Mouse (Mus musculus): ENCODE data around the gene Ap1g2.

Gene Ap1g2

DNA sequence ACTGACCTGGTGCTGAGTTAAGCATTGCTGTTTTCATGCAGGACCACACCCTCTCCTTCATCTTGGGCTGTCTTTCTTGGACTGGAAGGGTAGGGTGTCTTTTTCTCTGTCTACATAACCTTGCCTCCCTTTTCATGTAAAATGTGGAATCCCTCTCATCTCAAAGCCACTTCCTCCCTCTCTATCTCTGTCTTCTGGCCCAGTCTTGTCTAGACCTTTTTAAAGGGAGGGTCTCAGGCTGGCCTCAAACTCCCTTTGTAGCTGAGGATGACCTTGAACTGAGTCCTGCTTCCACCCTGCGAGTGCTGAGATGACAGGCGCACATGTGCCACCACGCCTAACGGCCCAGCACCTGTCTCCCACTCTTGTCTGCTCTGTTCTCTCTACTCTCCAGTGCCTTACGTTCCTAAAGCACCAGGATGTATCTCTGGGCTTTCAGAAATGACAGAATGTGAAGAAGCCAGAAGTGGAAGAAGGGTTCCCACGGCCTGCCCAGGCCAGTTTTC, 20.3 kb downstream of the Ap1g2 start:
- Histone ChIP-seq H3K36me3 (ENCODE audit: control insufficient read depth, insufficient read depth, low read length, poor library complexity, severe bottlenecking) (no peaks in the 10 kb centered on the region), H3K27me3 (ENCODE audit: control insufficient read depth, insufficient read depth, low read length, poor library complexity, severe bottlenecking) (no peaks in the 10 kb centered on the region)
- no peak for DNase-seq (ENCODE audit: low read depth, low spot score)

DNA sequence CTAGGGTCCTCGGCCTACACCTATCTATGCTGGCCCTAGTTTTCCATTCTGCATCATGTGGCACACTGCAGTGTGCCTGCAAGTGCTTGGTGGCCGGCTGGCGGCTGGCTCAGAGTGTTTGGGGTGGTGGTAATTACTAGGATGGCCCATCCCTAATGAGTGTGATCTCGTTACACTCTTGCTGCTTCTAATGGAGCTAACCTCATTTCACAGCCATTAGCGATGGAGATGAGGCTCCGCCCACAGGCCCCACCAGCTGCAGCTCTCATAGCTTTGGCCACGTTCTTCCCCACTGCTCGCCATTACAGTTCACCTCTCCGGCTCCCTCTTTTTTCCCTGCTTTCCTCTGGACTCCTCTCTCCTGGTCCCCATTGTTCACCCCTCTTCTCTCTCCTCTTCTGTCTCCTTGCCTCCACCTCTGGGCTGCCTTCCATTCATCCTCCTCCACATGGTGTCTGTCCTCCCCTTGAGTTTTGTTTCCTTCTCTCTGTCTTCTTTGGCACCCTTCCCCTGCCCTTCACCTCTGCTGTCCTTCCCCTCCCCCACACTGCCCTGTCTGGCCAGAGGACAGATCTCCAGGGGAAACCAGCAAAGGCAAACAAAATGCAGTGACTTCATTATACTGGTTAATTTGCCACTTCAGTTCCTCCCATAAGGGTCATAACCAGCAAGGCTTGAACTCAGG, 20.9 kb downstream of the Ap1g2 start:
- H3K36me3 ChIP-seq (ENCODE audit: control insufficient read depth, insufficient read depth, low read length, poor library complexity, severe bottlenecking): no peaks in the 10 kb centered on the region
- no peaks in the 10 kb centered on the region for H3K27me3 ChIP-seq (ENCODE audit: control insufficient read depth, insufficient read depth, low read length, poor library complexity, severe bottlenecking)
- DNase-seq (ENCODE audit: low read depth, low spot score): no peak

DNA sequence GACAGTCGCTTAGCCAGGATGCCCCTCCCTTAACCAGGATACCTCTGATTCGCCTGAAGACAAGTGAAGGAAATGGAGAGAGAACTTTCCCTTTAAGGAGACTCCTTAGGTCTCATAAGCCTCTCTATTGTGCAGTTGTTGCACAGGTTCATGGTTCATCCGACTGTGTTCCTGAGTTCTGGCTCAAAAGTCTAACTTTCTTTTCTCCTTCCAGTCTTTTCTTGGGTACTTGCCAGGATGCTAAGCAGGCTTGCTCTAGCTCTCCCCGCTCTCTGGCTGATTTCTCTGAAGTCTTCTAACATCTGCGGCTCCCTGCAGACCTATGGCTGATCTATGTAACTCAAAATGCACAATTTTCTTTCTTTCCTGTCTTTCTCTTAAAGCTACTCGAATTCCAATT, 22.9 kb downstream of the Ap1g2 start:
- Histone ChIP-seq H3K36me3 (ENCODE audit: control insufficient read depth, insufficient read depth, low read length, poor library complexity, severe bottlenecking) (no peaks in the 10 kb centered on the region), H3K27me3 (ENCODE audit: control insufficient read depth, insufficient read depth, low read length, poor library complexity, severe bottlenecking) (no peaks in the 10 kb centered on the region)
- no peak for DNase-seq (ENCODE audit: low read depth, low spot score)

DNA sequence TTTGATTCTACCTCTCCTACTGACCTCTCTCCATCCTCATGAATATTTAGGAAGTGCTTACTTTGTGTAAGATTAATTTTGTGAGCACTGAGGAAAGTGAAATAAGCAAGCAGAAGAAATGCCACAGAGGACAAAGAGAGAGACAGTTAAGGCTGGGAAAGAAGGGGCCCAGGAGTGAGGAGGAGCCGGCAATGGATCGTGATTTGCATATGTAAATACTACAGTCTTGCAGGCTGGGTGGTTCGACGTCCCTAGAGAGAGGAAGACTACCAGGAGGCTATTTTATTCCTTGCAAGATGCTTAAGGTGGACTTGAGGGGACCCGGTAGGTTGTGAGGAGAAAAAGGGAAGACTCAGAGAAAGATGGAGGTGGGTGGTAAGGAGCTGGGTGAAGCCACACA, 25.3 kb downstream of the Ap1g2 start:
- no peaks in the 10 kb centered on the region for H3K36me3 ChIP-seq (ENCODE audit: control insufficient read depth, insufficient read depth, low read length, poor library complexity, severe bottlenecking)
- H3K27me3 ChIP-seq (ENCODE audit: control insufficient read depth, insufficient read depth, low read length, poor library complexity, severe bottlenecking): no peaks in the 10 kb centered on the region
- DNase-seq (ENCODE audit: low read depth, low spot score): no peak

DNA sequence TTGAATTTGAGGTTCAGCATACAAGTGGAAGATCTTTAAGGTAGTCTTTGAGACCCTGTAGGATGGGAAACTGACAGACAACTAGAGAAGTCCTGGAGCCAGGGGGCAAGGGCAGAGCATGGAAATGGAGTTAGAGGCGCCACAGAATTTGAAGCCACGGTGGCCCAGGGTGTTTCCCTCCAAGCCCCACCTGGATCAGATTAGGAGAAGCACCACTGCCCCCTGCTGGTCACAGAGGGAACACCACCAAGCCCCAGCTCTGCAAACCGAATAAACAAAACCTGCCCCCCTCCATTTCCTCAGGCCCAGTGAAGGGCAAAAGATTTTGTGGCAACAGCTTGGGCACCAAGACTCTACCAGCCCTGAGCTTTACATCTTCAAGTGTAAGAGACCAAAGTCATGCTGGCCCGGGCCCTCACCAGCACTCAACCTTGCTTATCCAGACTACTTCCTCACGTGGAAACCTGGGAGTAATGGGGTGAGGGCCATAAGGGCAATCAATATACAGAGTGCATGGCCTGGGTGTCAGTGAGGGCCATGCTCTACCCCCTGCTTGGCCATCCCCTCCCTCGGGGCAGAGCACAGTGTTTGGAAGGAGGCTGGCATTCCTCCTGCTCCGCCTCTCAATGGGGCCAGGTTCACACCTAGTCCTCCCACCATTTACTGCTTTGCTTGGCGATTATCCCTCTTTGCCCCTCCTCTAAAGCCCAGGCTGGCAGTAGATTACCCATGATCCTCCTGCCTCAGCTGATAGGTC, 27.0 kb downstream of the Ap1g2 start:
- DNase-seq (ENCODE audit: low read depth, low spot score): peak; percentile 84
- H3K36me3 ChIP-seq (ENCODE audit: control insufficient read depth, insufficient read depth, low read length, poor library complexity, severe bottlenecking): no peaks in the 10 kb centered on the region

DNA sequence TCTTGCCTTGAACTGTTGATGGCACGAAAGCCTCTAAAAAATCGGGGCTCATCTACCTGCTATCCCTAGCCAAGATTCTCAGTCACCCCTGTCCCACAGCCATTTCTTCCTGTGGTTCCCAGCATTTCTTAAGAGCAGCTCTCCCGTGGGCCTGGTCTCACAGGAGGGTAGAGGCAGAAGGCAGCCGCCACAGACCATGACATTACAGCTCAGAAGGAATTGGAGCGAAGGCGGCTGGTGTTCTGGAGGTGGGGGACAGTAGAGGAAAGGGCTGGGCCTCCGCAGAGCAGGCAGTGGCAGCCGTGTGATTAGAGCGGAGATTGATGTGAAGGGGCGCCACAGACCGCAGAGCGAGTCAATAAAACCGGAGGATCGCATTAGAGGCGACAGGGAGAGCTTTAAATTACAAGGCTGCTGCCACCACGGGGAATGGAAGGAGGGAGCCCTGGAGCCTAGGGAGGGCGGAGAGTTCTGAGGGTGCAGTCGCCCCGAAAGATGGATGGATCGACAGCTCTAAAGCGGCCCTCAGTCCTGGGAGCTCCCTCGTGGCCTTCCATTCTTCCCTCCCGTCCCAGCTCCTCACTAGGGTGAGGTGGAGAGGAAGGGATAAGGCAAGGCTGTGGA, 27.9 kb downstream of the Ap1g2 start:
- DNase-seq (ENCODE audit: low read depth, low spot score): no peak
- Histone ChIP-seq H3K36me3 (ENCODE audit: control insufficient read depth, insufficient read depth, low read length, poor library complexity, severe bottlenecking) (no peaks in the 10 kb centered on the region), H3K27me3 (ENCODE audit: control insufficient read depth, insufficient read depth, low read length, poor library complexity, severe bottlenecking) (no peaks in the 10 kb centered on the region)

More for the DNA sequence above, 27.0 kb downstream of the Ap1g2 start:
- H3K27me3 ChIP-seq (ENCODE audit: control insufficient read depth, insufficient read depth, low read length, poor library complexity, severe bottlenecking): no peaks in the 10 kb centered on the region

DNA sequence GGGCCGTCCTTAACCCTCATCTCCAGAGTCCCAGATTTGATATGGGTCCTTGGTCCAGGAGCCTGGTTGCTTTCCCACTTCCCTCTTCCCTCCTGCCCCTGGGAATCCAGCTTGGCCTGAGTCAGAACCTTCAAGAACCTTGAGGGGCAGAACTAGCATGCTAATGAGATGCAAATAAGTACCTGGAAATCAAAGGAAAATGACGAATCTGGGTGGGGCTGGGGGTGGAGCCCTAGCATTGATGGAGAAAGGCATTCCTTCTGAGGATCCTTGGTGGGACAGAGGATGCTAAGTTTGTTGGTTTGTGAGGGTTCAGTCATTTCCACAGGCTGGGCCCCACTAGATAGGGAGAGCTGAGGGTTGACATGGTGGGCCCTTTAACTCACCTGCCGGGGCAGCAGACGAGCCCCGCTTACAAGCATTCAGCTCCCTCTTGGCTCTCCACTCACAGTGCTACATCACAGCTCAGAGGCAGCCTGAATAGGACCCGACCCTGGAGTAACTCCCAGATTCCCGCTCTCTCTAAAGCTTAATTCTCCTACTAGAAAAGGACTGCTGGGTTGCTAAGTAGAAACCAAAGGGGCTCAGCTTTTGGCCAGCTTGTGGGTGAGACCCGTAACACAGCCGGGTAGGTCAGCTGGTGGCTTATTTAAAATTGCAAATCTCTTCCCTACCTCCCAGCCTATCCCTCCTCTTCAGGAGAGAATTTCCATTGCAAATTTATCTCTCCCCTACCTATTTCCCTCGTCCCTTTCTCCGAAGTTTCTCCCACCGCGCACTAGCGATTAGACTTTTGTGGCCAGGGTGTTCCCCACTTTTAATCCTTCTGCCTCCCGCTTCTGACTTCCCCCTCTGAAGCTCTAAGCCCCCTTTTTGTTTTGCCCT, 28.7 kb downstream of the Ap1g2 start:
- H3K36me3 ChIP-seq (ENCODE audit: control insufficient read depth, insufficient read depth, low read length, poor library complexity, severe bottlenecking): no peaks in the 10 kb centered on the region
- no peaks in the 10 kb centered on the region for H3K27me3 ChIP-seq (ENCODE audit: control insufficient read depth, insufficient read depth, low read length, poor library complexity, severe bottlenecking)
- DNase-seq (ENCODE audit: low read depth, low spot score): no peak

DNA sequence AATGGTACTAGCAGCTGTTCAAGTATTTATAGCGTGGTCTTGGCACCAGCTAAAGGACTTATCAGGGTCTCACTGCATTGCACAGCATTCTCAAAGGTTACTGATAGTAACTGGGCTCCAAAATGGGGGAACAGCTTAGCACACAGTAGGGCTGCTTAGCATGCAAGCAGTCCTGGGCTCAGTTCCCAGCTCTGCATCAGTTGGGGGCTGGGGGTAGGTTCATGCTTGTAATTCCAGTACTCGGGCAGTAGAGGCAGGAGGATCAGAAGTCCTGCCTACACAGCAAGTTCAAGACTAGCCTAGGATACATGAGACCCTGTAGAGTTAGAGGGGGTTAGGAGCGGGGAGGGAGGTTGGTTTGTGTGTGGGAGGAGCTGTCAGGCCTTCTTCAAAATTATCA, 29.4 kb downstream of the Ap1g2 start:
- no peak for DNase-seq (ENCODE audit: low read depth, low spot score)
- Histone ChIP-seq H3K27me3 (ENCODE audit: control insufficient read depth, insufficient read depth, low read length, poor library complexity, severe bottlenecking) (no peaks in the 10 kb centered on the region), H3K36me3 (ENCODE audit: control insufficient read depth, insufficient read depth, low read length, poor library complexity, severe bottlenecking) (no peaks in the 10 kb centered on the region)

DNA sequence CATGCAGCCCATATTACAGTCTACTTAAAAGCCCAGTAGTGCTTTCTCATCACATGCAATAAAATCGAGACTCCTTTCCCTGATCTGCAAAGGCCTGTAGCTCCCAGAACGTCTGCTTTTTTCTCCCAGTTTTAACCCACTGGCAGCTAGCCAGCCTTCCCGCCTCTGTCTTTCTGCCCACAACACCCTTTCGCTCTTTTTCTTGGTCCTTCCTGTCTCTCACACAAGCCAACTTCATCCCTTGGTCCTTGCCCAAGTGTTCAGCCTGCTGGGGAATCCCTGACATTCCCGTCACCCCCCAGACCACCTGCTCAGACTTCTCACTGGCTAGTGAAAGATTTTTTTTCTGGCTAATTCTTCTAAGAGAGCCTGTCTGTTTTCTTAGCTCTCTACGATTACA, 30.2 kb downstream of the Ap1g2 start:
- DNase-seq (ENCODE audit: low read depth, low spot score): no peak
- Histone ChIP-seq H3K27me3 (ENCODE audit: control insufficient read depth, insufficient read depth, low read length, poor library complexity, severe bottlenecking) (no peaks in the 10 kb centered on the region), H3K36me3 (ENCODE audit: control insufficient read depth, insufficient read depth, low read length, poor library complexity, severe bottlenecking) (no peaks in the 10 kb centered on the region)

DNA sequence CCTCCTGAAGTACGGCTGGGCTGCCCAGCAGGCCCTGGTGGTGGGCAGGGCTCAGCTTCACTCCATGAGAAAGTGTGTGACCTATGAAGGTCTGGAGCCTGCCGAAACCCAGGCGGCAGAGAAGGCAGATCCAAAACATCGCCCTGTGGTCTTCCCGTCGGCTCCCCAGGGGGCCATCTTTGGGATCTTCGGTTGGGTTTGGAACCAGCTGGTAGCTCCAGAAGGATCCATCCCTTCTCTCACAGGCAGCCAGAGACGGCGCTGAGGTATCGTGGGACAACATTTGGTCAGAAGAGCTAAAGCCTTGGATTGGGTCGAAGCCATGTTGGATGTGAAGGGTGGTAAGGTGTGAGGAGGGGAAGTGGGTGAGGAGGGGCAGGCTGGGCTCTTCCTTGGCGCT, 32.0 kb downstream of the Ap1g2 start:
- H3K36me3 ChIP-seq (ENCODE audit: control insufficient read depth, insufficient read depth, low read length, poor library complexity, severe bottlenecking): no peaks in the 10 kb centered on the region
- H3K27me3 ChIP-seq (ENCODE audit: control insufficient read depth, insufficient read depth, low read length, poor library complexity, severe bottlenecking): no peaks in the 10 kb centered on the region
- DNase-seq (ENCODE audit: low read depth, low spot score): no peak

DNA sequence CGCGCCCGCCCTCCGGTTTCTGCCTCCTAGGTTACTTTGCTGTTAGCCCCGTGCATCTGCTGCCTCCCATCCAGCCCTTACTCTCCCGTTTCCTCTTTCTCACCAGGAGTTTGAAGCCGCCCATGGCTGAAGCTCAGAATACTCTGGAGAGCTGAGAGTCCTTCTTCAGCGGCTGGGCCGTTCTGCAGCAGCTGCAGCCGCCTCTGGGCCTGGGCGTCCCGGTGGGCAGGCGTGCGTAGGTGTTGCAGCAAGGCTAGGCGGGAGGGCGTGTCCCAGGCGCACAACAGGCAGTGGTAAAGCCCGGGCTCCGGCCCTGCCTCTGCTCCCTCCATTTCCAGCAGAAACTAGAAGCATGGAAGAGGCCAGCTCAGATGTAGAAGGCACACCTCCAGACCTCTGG, 34.6 kb downstream of the Ap1g2 start:
- no peak for DNase-seq (ENCODE audit: low read depth, low spot score)
- no peaks in the 10 kb centered on the region for H3K27me3 ChIP-seq (ENCODE audit: control insufficient read depth, insufficient read depth, low read length, poor library complexity, severe bottlenecking)
- H3K36me3 ChIP-seq (ENCODE audit: control insufficient read depth, insufficient read depth, low read length, poor library complexity, severe bottlenecking): no peaks in the 10 kb centered on the region

DNA sequence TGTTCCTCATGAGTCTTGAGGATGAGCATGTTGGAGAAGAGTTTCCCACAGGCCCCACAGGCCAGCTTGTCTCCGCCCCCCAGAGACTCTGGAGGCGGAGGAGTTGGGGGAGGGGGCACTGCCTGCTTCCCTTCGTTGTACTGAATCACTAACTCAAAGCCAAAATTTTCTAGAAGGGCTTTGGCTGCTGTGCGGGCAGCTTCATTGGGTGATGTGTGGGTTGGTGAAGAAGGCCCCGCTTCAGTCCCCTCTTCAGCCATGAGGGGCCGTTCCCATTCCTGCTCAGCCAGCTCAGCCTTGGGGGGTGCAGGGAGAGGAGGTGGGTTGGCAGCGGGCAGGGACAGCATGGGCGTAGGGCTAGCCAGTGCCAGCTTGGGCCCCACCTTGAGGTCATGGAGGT, 40.4 kb downstream of the Ap1g2 start:
- Histone ChIP-seq H3K36me3 (ENCODE audit: control insufficient read depth, insufficient read depth, low read length, poor library complexity, severe bottlenecking) (no peaks in the 10 kb centered on the region; the same call in 1 of the 2 replicates), H3K27me3 (ENCODE audit: control insufficient read depth, insufficient read depth, low read length, poor library complexity, severe bottlenecking) (no peaks in the 10 kb centered on the region)
- no peak for DNase-seq (ENCODE audit: low read depth, low spot score)

DNA sequence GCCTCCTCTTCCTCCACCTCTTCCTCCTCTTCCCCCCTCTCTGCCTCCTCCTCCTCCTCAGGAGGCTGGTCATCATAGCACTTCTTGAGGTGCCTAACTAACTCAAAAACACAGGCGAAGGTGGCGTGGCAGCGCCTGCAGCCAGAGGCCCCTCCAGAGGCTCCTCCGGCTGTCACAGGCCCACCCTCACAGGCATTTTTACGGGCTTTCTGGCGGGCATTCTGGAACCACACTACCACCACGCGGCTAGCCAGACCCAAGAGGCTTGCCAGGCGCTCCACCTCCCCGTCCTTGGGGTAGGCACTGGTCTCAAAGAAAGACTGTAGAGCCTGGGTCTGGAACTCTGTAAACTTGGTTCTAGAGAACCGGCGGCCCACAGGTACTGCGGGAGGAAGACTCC, 41.0 kb downstream of the Ap1g2 start:
- H3K27me3 ChIP-seq (ENCODE audit: control insufficient read depth, insufficient read depth, low read length, poor library complexity, severe bottlenecking): no peaks in the 10 kb centered on the region
- no peaks in the 10 kb centered on the region; the same call in 1 of the 2 replicates for H3K36me3 ChIP-seq (ENCODE audit: control insufficient read depth, insufficient read depth, low read length, poor library complexity, severe bottlenecking)
- no peak for DNase-seq (ENCODE audit: low read depth, low spot score)

DNA sequence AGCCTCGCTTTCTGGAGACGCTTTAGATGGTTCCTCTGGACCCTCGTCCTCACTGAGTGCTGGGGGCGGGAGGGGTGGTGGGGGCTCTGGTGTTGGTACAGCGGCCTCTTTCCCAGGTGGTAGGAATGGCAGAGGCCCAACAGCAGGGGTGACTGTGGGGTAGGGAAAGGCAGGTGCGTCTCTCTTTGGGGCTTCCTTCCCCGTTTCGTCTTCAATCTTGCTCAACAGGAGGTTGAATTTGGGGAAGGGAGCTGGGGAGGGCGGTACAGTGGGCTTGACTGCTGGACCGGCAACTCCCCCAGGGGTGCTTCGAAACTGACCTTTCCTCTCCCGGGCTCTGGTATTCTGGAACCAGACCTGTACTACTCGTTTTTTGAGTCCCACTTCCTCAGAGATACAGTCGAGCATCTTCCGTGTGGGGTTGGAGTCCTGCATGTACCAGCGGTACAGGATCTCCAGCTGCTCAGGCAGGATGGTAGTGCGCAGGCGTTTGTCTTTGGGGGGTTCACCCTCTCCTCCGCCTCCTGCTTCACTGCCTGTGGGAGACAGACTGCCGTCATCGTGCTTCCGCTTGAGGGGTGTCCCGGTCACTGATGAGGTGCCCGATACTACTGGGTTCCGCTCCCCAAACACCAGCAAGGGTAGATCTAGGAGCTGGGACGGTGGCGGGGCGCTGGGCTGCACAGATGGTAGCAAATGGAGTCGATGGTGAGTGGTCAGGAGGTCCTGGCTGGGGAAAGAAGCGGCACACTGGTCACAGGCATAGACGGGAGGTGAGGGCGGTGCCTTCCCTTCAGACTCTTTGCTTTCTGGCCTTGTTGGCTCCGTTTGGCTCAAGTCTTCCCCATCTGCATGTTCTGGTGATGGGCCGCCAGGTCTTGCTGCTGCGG, 41.7 kb downstream of the Ap1g2 start:
- Histone ChIP-seq H3K27me3 (ENCODE audit: control insufficient read depth, insufficient read depth, low read length, poor library complexity, severe bottlenecking) (no peaks in the 10 kb centered on the region), H3K36me3 (ENCODE audit: control insufficient read depth, insufficient read depth, low read length, poor library complexity, severe bottlenecking) (no peaks in the 10 kb centered on the region; the same call in 1 of the 2 replicates)
- DNase-seq (ENCODE audit: low read depth, low spot score): no peak
